Mouse (Mus musculus): ENCODE results near the gene Gm21900. TPM values are rescaled to one million over a fixed set of nuclear protein-coding genes. Genes with fewer than 3 reads are reported as not detected.

Gm21900 gene
- total RNA-seq (2023): not detected

GRCm38 (mm10) chrY:10616061-10616460, at the start of gene Gm21900:
TSS of gene Gm21900 (plus strand) at chrY:10616361.

Other genes with a start within 250 kb of the Gm21900 start
- gene Gm28510, start 203.6 kb upstream of the Gm21900 start, total RNA-seq (2023): not detected
- gene Gm20737, start 80.3 kb upstream of the Gm21900 start, total RNA-seq (2023): not detected
- not detected for gene Gm21775, start 62.9 kb upstream of the Gm21900 start, total RNA-seq (2023)
- not detected for gene Gm20777, start 136.1 kb downstream of the Gm21900 start, total RNA-seq (2023)